Mouse (Mus musculus) common myeloid progenitor, adult 5-6 weeks (primary cell): ENCODE results near the gene Prol1. TPM values are rescaled to one million over a fixed set of nuclear protein-coding genes. Genes with fewer than 3 reads are reported as not detected.
"Not testable (repeated sequence)": the region's sequence is repeated elsewhere in the genome, so short reads cannot be mapped to it uniquely, and the experiment has no call there.

Source experiments
- ATAC-seq: replicated peaks from 2 replicates; pipeline ENCODE4 v1.8.0; 2016; ENCODE audit warnings: low read depth, mild to moderate bottlenecking, moderate TSS enrichment, inconsistent platforms; ENCODE audit not compliant: poor library complexity, severe bottlenecking
- total RNA-seq: library from RNA; stranded (forward); fragments of 200-1000, 187-1606 nt; gene quantifications from 2 replicates; pipeline ENCODE4 v1.2.3, GENCODE M21; 2017

Prol1 gene
- total RNA-seq = not detected in 2 replicates

GRCm38 (mm10) chr5:88317012-88317411 is at the start of gene Prol1:
Gene Prol1 (plus strand): TSS chr5:88317312.
- no peak for ATAC-seq

- ATAC-seq = no peak
These were observed 48.5 kb upstream of the Prol1 start, which contains the start of gene Gm7714 for GRCm38 (mm10) chr5:88268619-88269018. Gene Gm7714 (plus strand): TSS chr5:88268919.

GRCm38 (mm10) chr5:88311307-88311706 is 5.8 kb upstream of the Prol1 start:
- not testable (repeated sequence) for ATAC-seq

- ATAC-seq = not testable (repeated sequence)
These were observed 31.4 kb downstream of the Prol1 start for GRCm38 (mm10) chr5:88348533-88348932.

- peak; percentile 77 for ATAC-seq
These were observed 47.7 kb downstream of the Prol1 start for GRCm38 (mm10) chr5:88364768-88365167.

GRCm38 (mm10) chr5:88366886-88367285 is 49.8 kb downstream of the Prol1 start:
- ATAC-seq = no peak

GRCm38 (mm10) chr5:88370578-88371232 is 53.6 kb downstream of the Prol1 start:
- ATAC-seq = no peak

GRCm38 (mm10) chr5:88372563-88372962 is 55.5 kb downstream of the Prol1 start:
- no peak for ATAC-seq

- ATAC-seq = no peak
These were observed 58.7 kb downstream of the Prol1 start, which contains the start of gene Amtn for GRCm38 (mm10) chr5:88375808-88376207. Gene Amtn (plus strand): TSS chr5:88376108.

Other genes starting within 250 kb of the Prol1 start
- gene Smr2, start 230.8 kb upstream of the Prol1 start, total RNA-seq = not detected in 2 replicates
- gene Gm11116, start 205.8 kb upstream of the Prol1 start, total RNA-seq = not detected in 2 replicates
- not detected in 2 replicates for gene Gm11115, start 163.2 kb upstream of the Prol1 start, total RNA-seq
- not detected in 2 replicates for gene Gm7714, start 48.4 kb upstream of the Prol1 start, total RNA-seq
- not detected in 2 replicates for gene Amtn, start 58.8 kb downstream of the Prol1 start, total RNA-seq
- not detected in 2 replicates for gene Ambn, start 138.7 kb downstream of the Prol1 start, total RNA-seq
- not detected in 2 replicates for gene Enam, start 170.7 kb downstream of the Prol1 start, total RNA-seq
- gene Jchain, start 210.6 kb downstream of the Prol1 start, total RNA-seq = 2.8 TPM in 1 of 2 replicates, not detected in the other
- gene Utp3, start 237.2 kb downstream of the Prol1 start, total RNA-seq = 71.3 and 76.3 TPM in 2 replicates
- gene Rufy3, start 247.7 kb downstream of the Prol1 start, total RNA-seq = 14.8 and 15.9 TPM in 2 replicates